24 mouse cellular contexts compared by ENCODE assay signal in genomic region chr4:115734867-115735266, GRCm38 (mm10). TPM values are rescaled to one million over a fixed set of nuclear protein-coding genes. Genes with fewer than 3 reads are reported as not detected.
DNase-seq lines count a peak whose midpoint lies in the region; ATAC-seq and TF ChIP-seq lines count a peak whose summit lies in the region.
"Had no signal": no experiment of that assay in that cellular context is flagged by ENCODE, and none has a peak within 500 bp of the region (broad histone marks: within the 10 kb centered on the region; RNA-seq: fewer than 3 reads in every experiment).

No protein-coding gene starts in this region.

- no peak for TF ChIP-seq POLR2A in CH12.LX (IDR thresholded peaks at IDR 0.05; ENCODE audit: low read depth, low read length)

- peaks cover 13% of the 10 kb centered on the region; the same call in 1 of the 2 replicates for H3K27me3 ChIP-seq in forebrain, embryonic 10.5 days (ENCODE audit: poor library complexity, severe bottlenecking)
- no peaks in the 10 kb centered on the region for H3K27me3 ChIP-seq in forebrain, embryonic 14.5 days (replicated peaks; ENCODE audit: control insufficient read depth, insufficient read depth, low read length)
- peaks cover 30% of the 10 kb centered on the region for H3K27me3 ChIP-seq in CH12.LX (replicated peaks)
- no peaks in the 10 kb centered on the region for H3K27me3 ChIP-seq in stomach, postnatal 0 days (ENCODE audit: control insufficient read depth, insufficient read depth, low read length)
- peaks cover 13% of the 10 kb centered on the region for H3K27me3 ChIP-seq in hindbrain, embryonic 14.5 days (ENCODE audit: control insufficient read depth, insufficient read depth, low read length)
- H3K27me3 ChIP-seq: embryonic facial prominence, embryonic 12.5 days; Patski had no signal

- TF ChIP-seq EP300 in CH12.LX (IDR thresholded peaks at IDR 0.05; ENCODE audit: low read length): no peak
- no peak for TF ChIP-seq EP300 in stomach, postnatal 0 days (optimal IDR thresholded peaks at IDR 0.05)

- dilution Hi-C loops in CH12.LX (cut with MboI; ENCODE audit: extremely low pct_ligation_motif_present, extremely low pct_unique_long_range_greater_than_20kb, low sequenced_read_pairs): no loop called here

- H3K4me2 ChIP-seq in forebrain, embryonic 14.5 days (ENCODE audit: low read length): no peak overlapping the region
- no peak overlapping the region for H3K4me2 ChIP-seq in CH12.LX (ENCODE audit: insufficient read depth, low read depth, poor library complexity, severe bottlenecking)
- no peak overlapping the region for H3K4me2 ChIP-seq in stomach, postnatal 0 days (replicated peaks; ENCODE audit: low read depth)
- no peak overlapping the region for H3K4me2 ChIP-seq in hindbrain, embryonic 14.5 days (replicated peaks)
- H3K4me2 ChIP-seq: embryonic facial prominence, embryonic 12.5 days; forebrain, embryonic 12.5 days; forebrain, embryonic 15.5 days had no signal

- H3K79me2 ChIP-seq in CH12.LX (replicated peaks; ENCODE audit: control insufficient read depth, extremely low read depth, insufficient read depth, poor library complexity, severe bottlenecking): peaks cover 21% of the 10 kb centered on the region

- peaks cover 17% of the 10 kb centered on the region for H3K4me1 ChIP-seq in forebrain, embryonic 10.5 days
- peaks cover 13% of the 10 kb centered on the region for H3K4me1 ChIP-seq in forebrain, embryonic 14.5 days (ENCODE audit: control insufficient read depth, insufficient read depth, low read length)
- H3K4me1 ChIP-seq in CH12.LX (ENCODE audit: control insufficient read depth in 1 of 2, insufficient read depth in 2 of 2): peaks cover 3 to 20% of the 10 kb centered on the region in 2 experiments
- H3K4me1 ChIP-seq in stomach, postnatal 0 days (replicated peaks; ENCODE audit: control insufficient read depth, insufficient read depth): peaks cover 5% of the 10 kb centered on the region
- peaks cover 15% of the 10 kb centered on the region for H3K4me1 ChIP-seq in hindbrain, embryonic 14.5 days (replicated peaks; ENCODE audit: control insufficient read depth, insufficient read depth, low read length)

- no peak overlapping the region for H3K27ac ChIP-seq in forebrain, embryonic 10.5 days
- H3K27ac ChIP-seq in forebrain, embryonic 14.5 days (ENCODE audit: low read depth, low read length): no peak overlapping the region
- no peak overlapping the region for H3K27ac ChIP-seq in CH12.LX (ENCODE audit: insufficient read depth, low read depth)
- H3K27ac ChIP-seq in stomach, postnatal 0 days (replicated peaks): no peak overlapping the region
- no peak overlapping the region for H3K27ac ChIP-seq in hindbrain, embryonic 14.5 days
- H3K27ac ChIP-seq: embryonic facial prominence, embryonic 10.5 days; embryonic facial prominence, embryonic 12.5 days; forebrain, embryonic 12.5 days; forebrain, embryonic 15.5 days had no signal

- in situ Hi-C loops in CH12.LX (cut with MboI; ENCODE audit: low pct_ligation_motif_present, low pct_unique_long_range_greater_than_20kb, low sequenced_read_pairs): loop anchor here (10.0 kb wide), 2 partner anchors 160 to 220 kb away; partner anchors contain the start of gene 6430628N08Rik

- peaks cover under 1% of the 10 kb centered on the region; the same call in 1 of the 2 replicates for H3K36me3 ChIP-seq in forebrain, embryonic 10.5 days (replicated peaks)
- no peaks in the 10 kb centered on the region for H3K36me3 ChIP-seq in forebrain, embryonic 14.5 days (ENCODE audit: control insufficient read depth, insufficient read depth, low read length)
- H3K36me3 ChIP-seq in CH12.LX (replicated peaks in 1 of 2; ENCODE audit: control insufficient read depth in 1 of 2, insufficient read depth in 1 of 2, low read length in 1 of 2): peaks cover 0 to under 1% of the 10 kb centered on the region in 2 experiments
- H3K36me3 ChIP-seq in stomach, postnatal 0 days (ENCODE audit: control insufficient read depth, insufficient read depth, low read length): no peaks in the 10 kb centered on the region
- H3K36me3 ChIP-seq in hindbrain, embryonic 14.5 days (replicated peaks; ENCODE audit: control insufficient read depth, insufficient read depth): no peaks in the 10 kb centered on the region
- H3K36me3 ChIP-seq: embryonic facial prominence, embryonic 12.5 days; forebrain, embryonic 12.5 days; forebrain, embryonic 15.5 days had no signal

- no peak overlapping the region for H3K9ac ChIP-seq in forebrain, embryonic 14.5 days (ENCODE audit: low read length)
- no peak overlapping the region for H3K9ac ChIP-seq in CH12.LX (ENCODE audit: insufficient read depth, low read depth)
- no peak overlapping the region for H3K9ac ChIP-seq in stomach, postnatal 0 days (ENCODE audit: low read length)
- H3K9ac ChIP-seq in hindbrain, embryonic 14.5 days: no peak overlapping the region
- H3K9ac ChIP-seq: embryonic facial prominence, embryonic 12.5 days; forebrain, embryonic 12.5 days; forebrain, embryonic 15.5 days; forebrain, postnatal 0 days had no signal

- H3K4me3 ChIP-seq in forebrain, embryonic 10.5 days: no peak overlapping the region
- no peak overlapping the region for H3K4me3 ChIP-seq in forebrain, embryonic 14.5 days (ENCODE audit: low read depth, low read length)
- H3K4me3 ChIP-seq in CH12.LX (replicated peaks in 1 of 3; ENCODE audit: low read depth in 2 of 3, low read length in 2 of 3, poor library complexity in 1 of 3): no peak overlapping the region
- no peak overlapping the region for H3K4me3 ChIP-seq in stomach, postnatal 0 days (ENCODE audit: low read depth, low read length)
- H3K4me3 ChIP-seq in hindbrain, embryonic 14.5 days (replicated peaks; ENCODE audit: low read length): no peak overlapping the region
- H3K4me3 ChIP-seq: embryonic facial prominence, embryonic 10.5 days; embryonic facial prominence, embryonic 12.5 days; forebrain, embryonic 12.5 days; forebrain, embryonic 15.5 days had no signal

- WGBS in forebrain, embryonic 10.5 days: 73% methylated on average over 4 of the region's 4 CpGs
- WGBS in forebrain, embryonic 14.5 days: 72% methylated on average over 4 of the region's 4 CpGs
- WGBS in stomach, postnatal 0 days: 55% methylated on average over 4 of the region's 4 CpGs
- WGBS in hindbrain, embryonic 14.5 days: 69% methylated on average over 4 of the region's 4 CpGs

- no peak for TF ChIP-seq RAD21 in CH12.LX (IDR thresholded peaks at IDR 0.05; ENCODE audit: low read depth, low read length)

- TF ChIP-seq CTCF in CH12.LX (conservative IDR thresholded peaks at IDR 0.05 in 1 of 2, IDR thresholded peaks at IDR 0.05 in 1 of 2; ENCODE audit: low read depth in 2 of 2, low read length in 2 of 2): no peak
- TF ChIP-seq CTCF in stomach, postnatal 0 days (IDR thresholded peaks at IDR 0.05; ENCODE audit: low read depth): no peak

- no peak for ATAC-seq in forebrain, embryonic 14.5 days
- ATAC-seq in stomach, postnatal 0 days (ENCODE audit: low FRiP score, low TSS enrichment): no peak
- no peak for ATAC-seq in hindbrain, embryonic 14.5 days (ENCODE audit: low FRiP score)
- ATAC-seq: activated CD4-positive, CD25-positive, alpha-beta regulatory T cell, adult 4 months; CD4-positive, CD25-positive, alpha-beta regulatory T cell, adult 4 months; forebrain, embryonic 15.5 days; forebrain, postnatal 0 days; Patski had no signal

- peak; percentile 8 for DNase-seq in forebrain, embryonic 10.5 days (ENCODE audit: extremely low spot score, low spot score)
- no peak for DNase-seq in forebrain, embryonic 14.5 days (ENCODE audit: low spot score)
- no peak for DNase-seq in CH12.LX (ENCODE audit: extremely low read depth)
- DNase-seq in stomach, postnatal 0 days (ENCODE audit: low spot score): peak; percentile 16
- no peak for DNase-seq in hindbrain, embryonic 14.5 days (ENCODE audit: low spot score)
- DNase-seq: adrenal gland, adult 8-10 months; adrenal gland, postnatal 14 days; adrenal gland, postnatal 36 days; B cell, adult 2 months; cerebellum, adult 11-12 months; cerebellum, adult 2 months; cerebellum, adult 9-10 months; cerebellum, postnatal 10 days; cerebellum, postnatal 25 days; forebrain, postnatal 0 days had no signal

- H3K9me3 ChIP-seq in forebrain, embryonic 10.5 days: no peaks in the 10 kb centered on the region
- no peaks in the 10 kb centered on the region for H3K9me3 ChIP-seq in forebrain, embryonic 14.5 days (replicated peaks; ENCODE audit: control insufficient read depth, low read length)
- H3K9me3 ChIP-seq in CH12.LX (replicated peaks; ENCODE audit: low read length): no peaks in the 10 kb centered on the region
- H3K9me3 ChIP-seq in stomach, postnatal 0 days (ENCODE audit: control insufficient read depth, low read length): no peaks in the 10 kb centered on the region
- 0 out of 2 replicates have a peak, but pooled peaks cover 5% of the 10 kb centered on the region for H3K9me3 ChIP-seq in hindbrain, embryonic 14.5 days (ENCODE audit: control insufficient read depth, low read length)
- H3K9me3 ChIP-seq: embryonic facial prominence, embryonic 10.5 days; embryonic facial prominence, embryonic 12.5 days; forebrain, embryonic 12.5 days; forebrain, embryonic 15.5 days; G1E had no signal

RNA-seq across cellular contexts. Expression of gene Efcab14, which starts 2.7 kb away (rescaled TPM):
- polyA plus RNA-seq in forebrain, embryonic 10.5 days (2016; fragmentation: Nextera tagmentation; extraction: Ambion mirVana): 32.9 and 33.9 TPM in 2 replicates
- polyA plus RNA-seq in forebrain, embryonic 14.5 days (2014; fragmentation: Nextera tagmentation; extraction: Ambion mirVana): 17.7 and 23.4 TPM in 2 replicates
- total RNA-seq in CH12.LX (2012; rRNA removed) (12.3 and 12.9 TPM in 2 replicates), CH12.LX (2014; rRNA removed) (12.4 and 13.5 TPM in 2 replicates)
- polyA plus RNA-seq in CH12.LX (2012; ENCODE audit: insufficient read length, low read depth): 18.3 and 23.0 TPM in 2 replicates
- 16.3 and 17.0 TPM in 2 replicates for polyA plus RNA-seq in stomach, postnatal 0 days (2015; fragmentation: Nextera tagmentation; extraction: Ambion mirVana)
- 23.9 and 25.5 TPM in 2 replicates for polyA plus RNA-seq in hindbrain, embryonic 14.5 days (2014; fragmentation: Nextera tagmentation; extraction: Ambion mirVana)

RNA-seq across cellular contexts. Expression of gene Tex38, which starts 46.0 kb away (rescaled TPM):
- polyA plus RNA-seq in forebrain, embryonic 10.5 days (2016; fragmentation: Nextera tagmentation; extraction: Ambion mirVana): 0.25 and 0.41 TPM in 2 replicates
- not detected in 2 replicates for polyA plus RNA-seq in forebrain, embryonic 14.5 days (2014; fragmentation: Nextera tagmentation; extraction: Ambion mirVana)
- total RNA-seq in CH12.LX (2012; rRNA removed) (0.17 TPM in 1 of 2 replicates, not detected in the other), CH12.LX (2014; rRNA removed) (not detected in 2 replicates)
- polyA plus RNA-seq in CH12.LX (2012; ENCODE audit: insufficient read length, low read depth): 0.30 and 0.52 TPM in 2 replicates
- polyA plus RNA-seq in stomach, postnatal 0 days (2015; fragmentation: Nextera tagmentation; extraction: Ambion mirVana): 0.21 TPM in 2 replicates
- polyA plus RNA-seq in hindbrain, embryonic 14.5 days (2014; fragmentation: Nextera tagmentation; extraction: Ambion mirVana): 0.27 and 0.33 TPM in 2 replicates
- total RNA-seq: G1E had no signal
- polyA plus RNA-seq: embryonic facial prominence, embryonic 14.5 days; G1E had no signal

RNA-seq across cellular contexts. Expression of gene Atpaf1, which starts 49.7 kb away (rescaled TPM):
- 45.8 and 56.3 TPM in 2 replicates for polyA plus RNA-seq in forebrain, embryonic 10.5 days (2016; fragmentation: Nextera tagmentation; extraction: Ambion mirVana)
- polyA plus RNA-seq in forebrain, embryonic 14.5 days (2014; fragmentation: Nextera tagmentation; extraction: Ambion mirVana): 30.1 and 36.2 TPM in 2 replicates
- total RNA-seq in CH12.LX (2012; rRNA removed) (17.0 and 24.3 TPM in 2 replicates), CH12.LX (2014; rRNA removed) (36.3 and 37.5 TPM in 2 replicates)
- polyA plus RNA-seq in CH12.LX (2012; ENCODE audit: insufficient read length, low read depth): 22.1 and 27.7 TPM in 2 replicates
- polyA plus RNA-seq in stomach, postnatal 0 days (2015; fragmentation: Nextera tagmentation; extraction: Ambion mirVana): 30.4 and 30.6 TPM in 2 replicates
- 40.9 and 45.6 TPM in 2 replicates for polyA plus RNA-seq in hindbrain, embryonic 14.5 days (2014; fragmentation: Nextera tagmentation; extraction: Ambion mirVana)

Comparison
In these comparisons a context has a peak if more than half of its experiments do, and no peak if none do; other contexts are left out.
1. DNase-seq: peak in forebrain, embryonic 10.5 days (single experiment) and stomach, postnatal 0 days (single experiment); none in forebrain, embryonic 14.5 days (single experiment), CH12.LX (single experiment) and hindbrain, embryonic 14.5 days (single experiment).